Mouse (Mus musculus): Measurements from ENCODE around the gene Rbm5. TPM values are rescaled to one million over a fixed set of nuclear protein-coding genes. Genes with fewer than 3 reads are reported as not detected.

The Rbm5 gene
- polyA plus RNA-seq, 1 experiment from 2014 or later = 210 TPM

DNA sequence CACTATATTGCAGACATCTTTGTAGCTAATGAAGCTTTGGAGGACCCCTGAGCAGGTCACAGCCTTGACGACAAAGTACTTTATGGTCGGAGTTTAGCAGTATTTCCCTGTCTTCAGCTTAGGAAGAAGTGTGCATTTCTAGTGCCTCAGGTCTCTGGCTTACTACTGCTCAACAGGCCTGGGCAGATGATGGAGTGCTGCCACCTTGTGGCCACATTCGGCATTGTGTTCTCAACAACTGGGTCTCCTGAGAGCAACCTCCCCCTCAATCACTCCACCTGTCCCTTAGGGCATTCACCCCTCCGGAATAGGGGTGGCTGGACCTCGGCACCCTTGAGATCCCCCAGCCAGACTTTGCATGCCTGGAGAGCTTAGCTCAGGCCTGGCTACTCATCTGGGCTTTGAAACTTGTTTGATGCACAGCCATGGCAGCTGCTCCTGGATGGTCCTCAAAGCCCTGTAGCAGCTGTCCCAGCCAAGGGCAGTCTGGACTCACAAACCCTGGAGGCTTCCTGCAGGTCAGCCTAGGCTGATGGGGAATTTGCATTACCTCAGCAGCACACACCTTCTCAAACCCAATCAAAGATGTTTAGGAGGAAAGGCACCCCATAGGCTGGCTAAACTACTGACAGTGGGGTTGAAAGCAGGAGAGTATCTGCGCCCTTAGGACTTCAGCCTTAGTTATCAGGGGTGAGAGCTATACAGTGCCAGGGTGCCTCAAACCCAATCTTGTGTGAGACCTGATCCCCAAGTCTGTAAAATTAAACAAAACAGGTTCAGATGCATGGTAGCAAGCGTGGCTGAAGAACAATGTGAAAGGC, 32.6 kb downstream of the Rbm5 start:
- H3K4me3 ChIP-seq (ENCODE audit: low read length) = no peak overlapping the region
- no peak overlapping the region for H3K4me2 ChIP-seq (ENCODE audit: low read length)
- 18% methylated on average over 7 of the region's 7 CpGs for WGBS
- peaks cover 24% of the 10 kb centered on the region for H3K4me1 ChIP-seq (ENCODE audit: control insufficient read depth, insufficient read depth, low read depth, low read length)
- no peaks in the 10 kb centered on the region for H3K9me3 ChIP-seq (ENCODE audit: control insufficient read depth, low read length)
- H3K27ac ChIP-seq (ENCODE audit: low read depth, low read length) = peak overlapping the region; percentile 16
- H3K36me3 ChIP-seq (ENCODE audit: control insufficient read depth, insufficient read depth, low read length) = peaks cover 44% of the 10 kb centered on the region
- peak; percentile 70 for ATAC-seq
- no peak overlapping the region for H3K9ac ChIP-seq (ENCODE audit: low read depth, low read length)
- no peaks in the 10 kb centered on the region for H3K27me3 ChIP-seq (replicated peaks; ENCODE audit: control insufficient read depth, insufficient read depth, low read length)

- peaks cover 24% of the 10 kb centered on the region for H3K4me1 ChIP-seq (ENCODE audit: control insufficient read depth, insufficient read depth, low read depth, low read length)
- WGBS = 4% methylated on average over 7 of the region's 7 CpGs
- no peaks in the 10 kb centered on the region for H3K9me3 ChIP-seq (ENCODE audit: control insufficient read depth, low read length)
- ATAC-seq = no peak
- peak overlapping the region; percentile 56 for H3K27ac ChIP-seq (ENCODE audit: low read depth, low read length)
- H3K4me2 ChIP-seq (ENCODE audit: low read length) = peak overlapping the region; percentile 51
- peak overlapping the region; percentile 57 for H3K9ac ChIP-seq (ENCODE audit: low read depth, low read length)
- H3K36me3 ChIP-seq (ENCODE audit: control insufficient read depth, insufficient read depth, low read length) = peaks cover 24% of the 10 kb centered on the region
- 0 out of 2 replicates have a peak overlapping the region, but pooled peaks have one; percentile 12 for H3K4me3 ChIP-seq (ENCODE audit: low read length)
- no peaks in the 10 kb centered on the region for H3K27me3 ChIP-seq (replicated peaks; ENCODE audit: control insufficient read depth, insufficient read depth, low read length)
Measured at GRCm38 (mm10) chr9:107736185-107736485, 34.7 kb downstream of the Rbm5 start.

DNA sequence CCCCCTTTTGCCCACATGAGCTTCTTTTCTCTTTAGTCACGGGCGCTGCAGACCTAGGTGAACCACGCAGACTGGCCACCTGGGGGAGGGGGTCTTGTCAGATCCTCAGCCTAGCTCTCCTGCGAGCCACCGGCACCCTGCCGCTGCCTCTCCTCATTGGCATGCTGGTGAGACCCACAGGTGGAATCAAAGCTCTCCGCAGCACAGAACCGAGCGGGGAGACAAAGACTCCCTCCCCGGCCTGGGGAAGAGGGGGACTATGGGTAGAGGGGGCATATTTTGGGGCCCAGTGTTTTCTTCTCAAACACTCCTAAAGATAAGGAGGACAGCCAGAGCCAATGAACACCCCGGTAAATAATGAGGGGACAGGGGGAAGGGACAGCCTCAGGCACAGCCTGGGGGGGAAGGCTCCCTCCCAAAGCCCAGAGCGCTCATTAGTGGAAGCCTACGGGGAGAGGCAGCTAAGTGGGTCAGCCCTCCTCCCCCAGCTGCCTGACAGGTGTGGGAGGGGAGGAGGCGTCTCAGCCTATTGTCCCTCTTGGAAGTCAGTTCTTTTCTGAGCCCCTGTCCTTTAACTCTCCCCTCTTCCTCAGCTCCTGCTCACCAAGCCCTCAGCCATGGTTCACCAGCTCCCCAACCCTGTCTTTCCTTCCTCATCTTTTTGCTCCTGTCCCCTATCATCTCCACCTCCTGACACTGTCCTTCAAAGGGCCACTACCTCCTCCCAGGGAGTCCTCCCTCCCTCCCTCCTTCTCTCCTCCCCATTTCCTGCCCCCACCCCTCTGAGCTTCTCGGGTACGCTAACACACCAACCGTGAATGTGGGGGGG, 35.2 kb downstream of the Rbm5 start:
- Histone ChIP-seq H3K36me3 (ENCODE audit: control insufficient read depth, insufficient read depth, low read length) (peaks cover 19% of the 10 kb centered on the region), H3K4me1 (ENCODE audit: control insufficient read depth, insufficient read depth, low read depth, low read length) (peaks cover 28% of the 10 kb centered on the region), H3K4me2 (ENCODE audit: low read length) (peak overlapping the region; percentile 51), H3K9me3 (ENCODE audit: control insufficient read depth, low read length) (no peaks in the 10 kb centered on the region), H3K4me3 (ENCODE audit: low read length) (peak overlapping the region; percentile 12; the same call in 1 of the 2 replicates), H3K9ac (ENCODE audit: low read depth, low read length) (peak overlapping the region; percentile 57), H3K27me3 (replicated peaks; ENCODE audit: control insufficient read depth, insufficient read depth, low read length) (no peaks in the 10 kb centered on the region), H3K27ac (ENCODE audit: low read depth, low read length) (peak overlapping the region; percentile 56)
- peak; percentile 32; the same call in 1 of the 2 replicates for ATAC-seq
- 2% methylated on average over 17 of the region's 17 CpGs for whole genome bisulfite sequencing

DNA sequence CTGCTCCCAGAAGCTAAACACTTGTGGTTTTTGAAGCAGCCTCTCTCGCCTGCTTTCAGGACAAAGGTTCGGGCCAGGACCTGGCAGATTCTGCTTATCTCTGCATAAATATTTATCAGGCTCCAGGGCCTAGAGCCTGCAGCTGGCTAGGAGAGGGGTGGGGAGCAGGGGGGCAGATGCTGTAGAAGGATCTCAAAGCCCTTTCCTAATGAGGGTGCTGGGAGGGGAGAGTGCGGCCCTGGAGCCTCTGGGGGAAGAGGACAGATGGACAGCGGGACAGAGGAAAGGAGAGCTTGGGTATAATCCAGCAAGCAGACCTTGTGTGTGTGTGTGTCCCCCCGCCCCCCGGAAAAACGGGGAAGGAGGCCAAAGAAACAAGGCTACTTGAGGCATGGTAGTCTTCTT, 36.2 kb downstream of the Rbm5 start:
- Histone ChIP-seq H3K4me2 (ENCODE audit: low read length) (no peak overlapping the region; the same call in 1 of the 2 replicates), H3K4me3 (ENCODE audit: low read length) (no peak overlapping the region), H3K36me3 (ENCODE audit: control insufficient read depth, insufficient read depth, low read length) (peaks cover 9% of the 10 kb centered on the region; the same call in 1 of the 2 replicates), H3K4me1 (ENCODE audit: control insufficient read depth, insufficient read depth, low read depth, low read length) (peaks cover 38% of the 10 kb centered on the region), H3K9ac (ENCODE audit: low read depth, low read length) (no peak overlapping the region; the same call in 1 of the 2 replicates), H3K27me3 (replicated peaks; ENCODE audit: control insufficient read depth, insufficient read depth, low read length) (no peaks in the 10 kb centered on the region), H3K27ac (ENCODE audit: low read depth, low read length) (peak overlapping the region; percentile 56), H3K9me3 (ENCODE audit: control insufficient read depth, low read length) (no peaks in the 10 kb centered on the region)
- 23% methylated on average over 7 of the region's 7 CpGs for WGBS
- ATAC-seq = no peak

DNA sequence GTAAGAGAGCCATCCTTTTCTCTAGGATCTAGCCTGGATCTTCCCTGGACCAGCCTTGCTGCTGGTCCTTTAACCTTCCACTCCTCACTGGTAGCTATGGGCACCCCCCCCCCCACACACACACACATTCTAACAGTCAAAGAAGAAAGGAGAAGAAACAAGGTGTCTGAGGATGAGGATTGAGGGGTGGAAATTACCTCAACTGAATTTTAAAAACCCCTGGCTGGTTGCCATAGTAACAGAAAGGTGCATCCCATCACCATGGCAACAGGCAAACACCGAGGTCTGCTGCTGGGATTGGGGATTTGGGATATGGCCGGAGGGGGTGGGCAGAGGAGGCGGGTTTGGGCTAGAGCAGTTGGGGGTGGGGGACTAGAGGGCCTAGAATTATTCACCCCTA, 41.1 kb downstream of the Rbm5 start:
- no peaks in the 10 kb centered on the region for H3K27me3 ChIP-seq (replicated peaks; ENCODE audit: control insufficient read depth, insufficient read depth, low read length)
- 31% methylated on average over 3 of the region's 3 CpGs for WGBS
- H3K9ac ChIP-seq (ENCODE audit: low read depth, low read length) = no peak overlapping the region
- H3K9me3 ChIP-seq (ENCODE audit: control insufficient read depth, low read length) = no peaks in the 10 kb centered on the region
- H3K4me1 ChIP-seq (ENCODE audit: control insufficient read depth, insufficient read depth, low read depth, low read length) = peaks cover 35% of the 10 kb centered on the region
- ATAC-seq = peak; percentile 35; the same call in 1 of the 2 replicates
- H3K27ac ChIP-seq (ENCODE audit: low read depth, low read length) = peak overlapping the region; percentile 37; the same call in 1 of the 2 replicates
- no peaks in the 10 kb centered on the region for H3K36me3 ChIP-seq (ENCODE audit: control insufficient read depth, insufficient read depth, low read length)
- H3K4me2 ChIP-seq (ENCODE audit: low read length) = no peak overlapping the region
- no peak overlapping the region for H3K4me3 ChIP-seq (ENCODE audit: low read length)

DNA sequence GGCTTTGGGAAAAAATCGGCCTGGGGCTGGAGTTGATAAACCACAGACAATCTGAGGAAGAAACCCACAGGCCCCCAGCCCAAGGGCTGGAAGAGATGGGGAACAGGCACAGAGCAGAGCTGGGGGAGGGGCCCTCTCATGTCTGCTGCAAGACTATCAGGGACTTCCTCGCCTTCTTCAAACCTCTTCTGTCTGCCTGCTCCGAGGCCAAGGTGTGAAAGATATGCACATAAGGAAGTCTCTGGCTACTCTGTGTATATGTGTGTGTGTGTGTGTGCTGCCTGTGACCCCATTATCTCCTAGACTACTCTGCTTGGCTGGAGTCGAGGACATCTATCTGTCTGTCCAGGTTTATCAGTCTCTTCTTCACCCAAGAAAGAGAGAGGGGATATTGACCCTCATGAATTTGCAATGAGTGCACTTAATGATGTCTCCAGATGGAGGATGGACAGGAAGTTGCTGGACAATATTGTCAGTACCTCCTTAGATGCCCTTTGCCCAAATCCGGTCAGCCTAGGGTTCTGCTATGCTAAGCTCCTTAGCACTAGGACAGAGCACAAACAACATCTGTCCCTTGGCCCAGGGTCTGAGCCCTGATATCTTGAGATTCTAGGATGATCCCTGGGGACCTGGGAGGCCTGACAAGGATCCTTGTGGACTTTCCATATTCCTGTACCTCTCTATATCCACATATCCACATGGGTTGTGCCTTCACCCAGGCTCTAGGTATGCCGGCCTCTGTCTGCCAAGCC, 41.7 kb downstream of the Rbm5 start:
- no peak for ATAC-seq
- Histone ChIP-seq H3K27ac (ENCODE audit: low read depth, low read length) (peak overlapping the region; percentile 37; the same call in 1 of the 2 replicates), H3K27me3 (replicated peaks; ENCODE audit: control insufficient read depth, insufficient read depth, low read length) (no peaks in the 10 kb centered on the region), H3K36me3 (ENCODE audit: control insufficient read depth, insufficient read depth, low read length) (no peaks in the 10 kb centered on the region), H3K4me2 (ENCODE audit: low read length) (no peak overlapping the region), H3K9me3 (ENCODE audit: control insufficient read depth, low read length) (no peaks in the 10 kb centered on the region), H3K4me1 (ENCODE audit: control insufficient read depth, insufficient read depth, low read depth, low read length) (peaks cover 33% of the 10 kb centered on the region), H3K9ac (ENCODE audit: low read depth, low read length) (no peak overlapping the region), H3K4me3 (ENCODE audit: low read length) (no peak overlapping the region)
- WGBS = 65% methylated on average over 6 of the region's 6 CpGs

GRCm38 (mm10) chr9:107727041-107727440, 43.8 kb downstream of the Rbm5 start:
- H3K36me3 ChIP-seq (ENCODE audit: control insufficient read depth, insufficient read depth, low read length) = no peaks in the 10 kb centered on the region
- no peaks in the 10 kb centered on the region for H3K27me3 ChIP-seq (replicated peaks; ENCODE audit: control insufficient read depth, insufficient read depth, low read length)
- no peaks in the 10 kb centered on the region for H3K9me3 ChIP-seq (ENCODE audit: control insufficient read depth, low read length)
- H3K4me1 ChIP-seq (ENCODE audit: control insufficient read depth, insufficient read depth, low read depth, low read length) = peaks cover 49% of the 10 kb centered on the region
- H3K4me2 ChIP-seq (ENCODE audit: low read length) = no peak overlapping the region
- no peak overlapping the region for H3K9ac ChIP-seq (ENCODE audit: low read depth, low read length)
- 52% methylated on average over 3 of the region's 3 CpGs for WGBS
- no peak overlapping the region for H3K4me3 ChIP-seq (ENCODE audit: low read length)
- 0 out of 2 replicates have a peak overlapping the region, but pooled peaks have one; percentile 15 for H3K27ac ChIP-seq (ENCODE audit: low read depth, low read length)
- no peak for ATAC-seq

DNA sequence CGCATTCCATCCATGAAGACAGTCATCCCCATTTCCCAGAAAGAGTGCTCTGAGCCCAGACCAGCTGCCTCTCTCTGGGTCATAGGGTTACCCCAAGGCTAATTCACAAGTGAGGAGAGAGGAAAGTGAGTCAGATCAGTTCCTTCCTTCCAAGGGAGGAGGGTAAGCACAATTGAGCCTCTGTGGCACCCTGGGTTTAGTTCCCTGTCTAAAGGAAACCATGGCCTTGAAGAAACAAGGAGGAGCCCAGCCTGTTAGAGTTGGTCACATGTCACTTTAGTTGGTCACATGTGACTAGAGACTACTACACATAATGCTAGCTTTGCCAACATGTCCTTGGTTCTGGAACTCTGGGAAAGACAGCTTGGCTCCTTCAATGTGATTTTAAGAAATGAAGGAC, 46.0 kb downstream of the Rbm5 start:
- no peak for ATAC-seq
- Histone ChIP-seq H3K27me3 (replicated peaks; ENCODE audit: control insufficient read depth, insufficient read depth, low read length) (no peaks in the 10 kb centered on the region), H3K4me1 (ENCODE audit: control insufficient read depth, insufficient read depth, low read depth, low read length) (peaks cover 38% of the 10 kb centered on the region), H3K9ac (ENCODE audit: low read depth, low read length) (no peak overlapping the region), H3K4me2 (ENCODE audit: low read length) (no peak overlapping the region), H3K27ac (ENCODE audit: low read depth, low read length) (no peak overlapping the region), H3K4me3 (ENCODE audit: low read length) (no peak overlapping the region), H3K9me3 (ENCODE audit: control insufficient read depth, low read length) (no peaks in the 10 kb centered on the region), H3K36me3 (ENCODE audit: control insufficient read depth, insufficient read depth, low read length) (no peaks in the 10 kb centered on the region)
- whole genome bisulfite sequencing = 100% methylated on average over 1 of the region's 1 CpGs
